Mouse (Mus musculus): ENCODE measurements around the gene Ldhd.

Gene Ldhd

DNA sequence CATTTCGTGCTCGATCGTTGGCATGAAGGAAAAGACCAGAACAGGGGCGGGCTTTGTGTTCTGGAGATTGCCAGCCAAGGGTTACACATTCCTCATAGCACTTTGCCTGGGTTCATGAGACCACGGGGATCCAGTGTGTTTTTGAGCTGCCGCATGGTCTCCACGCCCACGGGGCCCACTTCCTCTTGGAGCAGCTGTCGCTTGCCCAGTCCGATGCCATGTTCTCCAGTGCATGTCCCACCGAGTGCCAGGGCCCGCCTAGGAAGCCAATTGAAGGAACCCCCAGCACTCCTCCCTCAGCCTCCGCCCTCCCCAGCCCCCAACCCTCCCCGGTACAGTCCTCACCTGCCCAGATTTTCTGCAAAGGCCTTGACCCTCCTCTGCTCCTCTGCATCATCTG is 3.2 kb downstream of the Ldhd start:
- no peak for DNase-seq

DNA sequence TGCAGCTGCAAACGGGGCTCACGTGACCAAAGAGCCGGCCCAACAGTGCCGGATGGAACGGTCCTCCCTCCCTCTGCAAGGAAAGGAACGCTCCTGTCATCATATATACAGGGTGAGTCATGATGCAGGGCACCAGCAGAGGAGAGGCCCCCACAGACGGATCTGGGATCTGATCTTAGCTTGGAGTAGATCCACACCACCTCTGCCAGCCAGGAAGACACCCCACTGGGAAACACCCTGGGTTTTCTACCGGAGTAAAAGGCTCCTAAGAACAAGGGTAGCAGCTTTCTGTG is 3.7 kb downstream of the Ldhd start:
- DNase-seq, result peak; percentile 40

DNA sequence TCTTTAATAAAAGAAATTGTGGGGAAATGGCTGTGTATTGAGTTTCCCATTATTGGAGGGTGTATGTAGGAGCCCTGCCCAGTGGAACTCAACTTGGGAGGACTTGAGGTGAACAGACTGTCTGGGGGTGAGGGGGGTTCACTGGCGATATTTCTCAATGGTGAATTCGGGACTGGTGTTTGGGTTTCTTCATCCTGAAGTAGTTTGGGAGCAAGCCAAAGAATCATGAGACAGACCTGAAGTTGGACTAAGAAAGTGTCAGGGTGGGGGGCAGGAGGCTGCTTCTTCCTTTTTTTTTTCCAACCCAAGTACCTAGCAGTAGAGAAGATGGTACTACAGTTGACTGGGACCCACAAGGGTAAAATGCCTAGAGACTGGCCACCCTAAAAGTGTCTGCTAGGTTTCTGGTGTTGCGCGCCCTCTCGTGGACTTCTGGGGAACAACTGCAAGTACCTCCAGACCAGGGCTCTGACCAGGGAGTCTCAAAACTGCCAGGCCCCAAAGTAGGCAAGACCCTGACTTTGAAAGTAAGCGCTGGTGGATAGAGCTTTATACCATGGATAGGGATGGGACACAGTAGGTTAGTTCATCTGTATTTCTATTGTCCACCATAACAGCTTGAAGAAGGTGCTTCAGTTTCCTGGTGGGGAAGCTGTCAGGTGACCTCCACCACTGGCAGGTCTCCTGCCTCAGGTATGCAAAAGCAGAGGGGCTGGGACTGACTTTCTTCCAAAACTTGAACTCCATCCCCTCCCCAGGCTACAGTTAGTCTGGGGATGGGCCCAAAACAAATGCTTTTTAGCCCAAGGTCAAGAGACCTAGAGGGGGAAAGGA is 4.3 kb downstream of the Ldhd start:
- DNase-seq, result peak; percentile 84

DNA sequence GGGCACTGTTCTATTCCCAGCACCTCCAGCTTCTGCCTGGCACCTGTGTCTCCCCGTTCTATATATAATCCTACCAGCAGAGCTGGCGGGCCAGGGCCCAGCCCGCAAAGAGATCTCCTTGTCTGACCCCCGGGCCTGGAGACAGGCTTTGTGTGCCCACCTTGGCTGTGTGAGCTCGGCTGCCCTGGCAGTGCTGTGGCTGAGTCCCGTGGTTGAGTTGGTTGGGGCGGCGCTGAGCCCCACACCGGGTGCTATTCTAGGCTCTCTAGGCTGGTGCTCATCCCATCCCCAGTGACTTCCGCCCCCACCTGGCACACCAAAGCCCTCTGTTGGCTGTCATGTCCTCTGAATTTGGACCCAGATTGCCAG is 5.3 kb downstream of the Ldhd start:
- DNase-seq, result peak; percentile 55

DNA sequence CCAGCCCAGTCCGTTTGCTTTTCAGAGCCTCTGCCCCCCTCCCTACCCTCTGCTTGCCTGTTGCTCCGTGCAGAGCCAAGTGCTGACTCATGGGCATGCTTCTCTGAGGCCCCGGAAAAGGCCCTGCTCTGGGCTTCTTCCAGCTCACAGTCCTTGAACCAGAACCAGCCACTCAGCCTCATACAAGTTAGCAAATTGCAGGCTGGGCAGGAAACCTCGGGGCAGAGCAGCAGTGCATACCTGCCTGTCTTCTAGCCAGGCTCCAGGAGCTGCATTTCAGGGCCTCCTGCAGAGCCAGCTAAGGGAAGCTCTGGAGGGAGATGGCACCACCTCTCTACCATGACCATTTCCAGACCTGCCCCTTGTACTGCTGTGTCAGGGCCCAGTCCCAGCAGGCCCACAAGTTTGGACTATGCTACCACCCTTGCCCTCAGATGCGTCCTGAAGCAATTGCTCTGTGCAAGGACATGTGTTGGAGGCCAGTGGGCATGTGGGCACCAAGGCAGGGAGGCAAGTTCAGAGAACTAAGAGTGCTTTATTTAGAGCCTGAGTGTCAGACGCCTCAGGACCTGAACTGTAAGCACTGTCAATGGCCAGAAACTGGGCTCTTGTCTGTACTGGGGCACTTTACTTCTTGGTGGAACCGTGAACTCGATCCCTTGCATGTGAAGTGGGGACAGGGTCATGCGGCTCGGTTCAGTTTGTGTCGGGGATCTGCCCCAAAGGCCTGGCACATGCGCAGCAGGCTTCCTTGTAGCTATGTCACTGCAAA is 5.9 kb downstream of the Ldhd start:
- peak; percentile 82 for DNase-seq

DNA sequence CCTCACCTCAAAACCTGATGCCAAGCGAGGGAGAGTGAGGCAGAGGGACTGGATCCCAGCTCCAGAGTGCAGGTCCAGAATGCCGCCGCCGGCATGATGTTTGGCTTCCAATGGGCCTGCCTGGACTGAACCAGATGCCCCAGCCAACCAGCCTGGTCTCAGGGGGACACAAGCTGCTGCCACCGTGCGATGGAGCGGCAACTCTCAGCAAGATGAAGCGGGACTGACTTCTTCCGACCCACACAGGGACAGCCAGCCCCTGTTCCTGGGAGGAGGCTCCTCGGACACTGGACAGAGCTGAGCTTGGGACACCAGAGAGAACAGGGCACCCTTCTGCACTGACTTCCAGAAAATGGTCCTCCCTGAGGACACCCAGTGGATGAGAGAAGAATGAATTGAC is 7.6 kb downstream of the Ldhd start:
- DNase-seq, result no peak

DNA sequence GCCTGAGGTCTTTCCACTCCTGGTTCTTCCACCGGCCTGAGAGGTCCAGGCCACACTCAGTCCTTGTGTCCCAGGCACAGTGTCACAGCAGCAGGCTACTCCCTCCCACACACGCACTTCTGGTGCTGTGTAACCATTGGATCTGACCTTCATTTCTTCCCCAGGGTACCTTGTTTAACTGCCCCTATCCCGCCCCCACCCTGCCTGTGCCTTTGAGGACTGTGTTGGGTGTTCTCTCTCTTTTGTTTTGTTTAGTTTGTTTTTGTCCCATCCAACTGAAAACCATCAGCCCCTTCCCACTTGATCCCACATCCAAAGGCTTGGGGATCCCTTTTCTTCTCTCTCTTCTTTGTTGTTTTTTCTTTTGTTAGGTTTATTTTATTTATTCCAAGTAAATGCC is 8.1 kb downstream of the Ldhd start:
- DNase-seq, result no peak

DNA sequence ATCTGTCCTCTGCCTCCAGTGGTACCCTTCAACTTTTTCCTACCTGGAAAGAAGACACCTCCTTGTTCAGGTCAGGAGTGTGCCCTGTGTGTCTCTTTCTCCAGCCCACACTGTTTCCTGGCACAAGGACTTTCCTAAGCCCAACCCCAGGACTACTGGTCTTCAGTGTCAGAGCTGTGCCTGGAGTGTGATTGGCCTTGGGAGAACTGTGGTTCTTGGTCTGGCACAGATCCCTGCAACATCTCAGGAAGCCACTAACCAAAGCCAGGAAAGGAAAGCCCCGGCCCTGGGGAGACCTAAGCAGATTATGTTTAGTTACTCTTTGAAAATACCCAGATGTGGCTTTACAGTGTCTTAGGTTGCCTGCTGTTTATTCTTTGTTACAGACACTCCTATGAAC is 10.2 kb downstream of the Ldhd start:
- DNase-seq, result no peak

DNA sequence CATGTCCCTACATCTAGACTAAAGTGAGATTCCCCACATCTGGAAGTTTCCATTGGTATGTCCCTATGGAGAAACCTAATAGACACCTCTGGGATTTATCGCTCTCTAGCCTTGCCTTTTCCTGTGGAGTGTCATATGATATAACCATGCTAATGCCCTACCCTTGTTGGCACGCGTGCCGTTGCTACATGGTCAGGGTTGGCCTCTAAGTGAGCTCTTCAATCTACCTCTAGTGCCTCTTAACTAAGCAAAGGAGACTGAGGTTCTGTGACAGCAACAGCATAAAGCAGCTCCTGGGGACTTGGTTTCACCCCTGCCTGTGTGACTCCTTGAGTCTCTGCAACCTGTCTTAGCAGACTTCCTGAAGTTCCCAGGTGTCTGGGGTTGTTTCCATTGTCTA is 11.9 kb downstream of the Ldhd start:
- no peak for DNase-seq

DNA sequence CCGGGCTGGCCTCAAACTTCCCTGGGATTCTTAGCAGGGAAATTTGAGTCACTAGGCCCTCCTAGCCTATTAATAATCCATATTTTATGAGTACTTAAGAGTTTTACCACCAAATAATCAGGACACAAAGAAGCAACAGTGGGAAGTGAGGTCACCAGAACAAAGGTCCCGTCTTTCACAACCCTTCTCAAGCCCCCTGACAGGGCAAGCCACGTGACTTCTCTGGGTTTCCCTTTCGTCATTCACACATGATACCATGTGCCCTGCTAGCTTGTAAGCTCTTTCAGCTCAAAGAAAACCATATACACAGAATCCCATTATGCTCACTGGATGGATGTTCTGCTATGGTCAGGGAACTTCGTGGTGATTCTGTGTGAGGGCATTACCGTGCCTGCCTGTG is 12.4 kb downstream of the Ldhd start:
- DNase-seq, result no peak

DNA sequence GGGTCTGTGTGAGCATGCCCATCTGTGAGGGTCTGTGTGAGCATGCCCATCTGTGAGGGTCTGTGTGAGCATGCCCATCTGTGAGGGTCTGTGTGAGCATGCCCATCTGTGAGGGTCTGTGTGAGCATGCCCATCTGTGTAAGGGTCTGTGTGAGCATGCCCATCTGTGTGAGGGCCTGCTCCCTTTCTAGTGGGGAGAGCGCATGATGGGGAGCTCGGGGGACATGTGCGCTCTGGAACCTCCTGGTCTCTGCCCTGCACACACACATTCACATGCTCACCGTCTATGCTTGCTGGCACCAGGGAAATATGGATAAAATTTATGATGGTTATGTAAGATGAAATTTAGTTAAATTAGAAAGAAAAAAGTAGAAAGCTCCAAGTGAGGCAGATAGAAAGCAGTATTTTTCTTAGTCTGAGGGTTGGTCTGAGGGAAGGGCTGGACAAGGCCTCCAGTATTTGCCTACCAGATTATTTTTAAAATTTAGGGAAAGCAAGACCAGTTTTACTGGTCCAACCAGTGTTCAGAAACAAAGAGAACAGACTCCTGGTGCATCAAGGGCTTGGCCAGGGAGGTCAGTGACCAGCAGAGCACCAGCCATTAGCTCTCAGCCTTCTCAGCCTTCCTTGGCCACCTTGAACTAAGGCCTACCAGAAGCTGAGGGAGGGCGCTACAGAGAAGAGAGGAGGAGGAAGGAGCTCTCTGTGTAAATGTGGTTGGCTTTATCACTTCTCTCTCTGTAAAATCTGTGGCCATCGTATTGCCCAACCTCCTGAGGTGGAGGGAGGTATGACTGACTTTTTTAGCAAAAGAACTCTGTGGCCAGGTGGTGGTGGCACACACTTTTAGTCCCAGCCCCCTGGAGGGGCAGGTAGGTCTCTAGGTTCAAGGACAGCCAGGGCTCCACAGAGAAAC is 15.1 kb downstream of the Ldhd start:
- DNase-seq, result no peak

DNA sequence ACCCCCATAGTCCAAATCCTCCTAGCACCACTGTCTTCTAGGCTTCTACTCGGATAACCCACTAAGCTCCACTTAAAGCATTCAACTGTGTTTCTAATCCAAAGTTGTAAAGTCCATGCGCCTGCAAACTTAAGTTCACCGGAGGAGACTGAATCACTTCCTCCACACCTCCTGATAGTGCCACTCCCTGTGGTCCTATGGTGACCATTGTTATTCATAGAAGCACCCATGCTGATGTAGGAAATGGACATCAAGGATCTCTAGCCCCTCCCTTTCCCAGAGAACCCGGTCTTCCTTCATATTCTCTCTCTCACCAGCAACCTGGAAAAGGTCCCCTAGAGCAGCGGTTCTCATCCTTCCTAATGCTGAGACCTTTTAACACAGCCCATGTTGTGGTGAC is 17.0 kb downstream of the Ldhd start:
- no peak for DNase-seq

DNA sequence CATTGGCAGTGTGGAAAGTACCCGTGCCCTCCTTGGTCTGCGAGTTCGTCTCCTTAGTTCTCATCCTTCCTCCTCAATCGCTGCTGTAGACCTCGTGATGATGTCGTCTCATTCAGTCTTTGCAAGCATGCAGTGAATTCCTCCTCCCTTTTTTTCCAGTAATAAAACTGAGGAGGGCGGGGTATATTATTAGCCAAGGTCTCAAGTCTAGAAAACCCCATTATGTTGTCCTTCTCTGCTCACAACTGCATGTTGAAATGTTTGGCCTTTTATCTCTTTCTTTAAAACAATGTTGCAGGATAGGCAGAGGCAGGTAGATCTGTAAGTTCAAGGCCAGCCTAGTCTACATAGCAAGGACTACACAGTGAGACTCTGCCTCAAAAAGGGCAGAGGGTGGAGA is 22.8 kb downstream of the Ldhd start:
- no peak for DNase-seq

DNA sequence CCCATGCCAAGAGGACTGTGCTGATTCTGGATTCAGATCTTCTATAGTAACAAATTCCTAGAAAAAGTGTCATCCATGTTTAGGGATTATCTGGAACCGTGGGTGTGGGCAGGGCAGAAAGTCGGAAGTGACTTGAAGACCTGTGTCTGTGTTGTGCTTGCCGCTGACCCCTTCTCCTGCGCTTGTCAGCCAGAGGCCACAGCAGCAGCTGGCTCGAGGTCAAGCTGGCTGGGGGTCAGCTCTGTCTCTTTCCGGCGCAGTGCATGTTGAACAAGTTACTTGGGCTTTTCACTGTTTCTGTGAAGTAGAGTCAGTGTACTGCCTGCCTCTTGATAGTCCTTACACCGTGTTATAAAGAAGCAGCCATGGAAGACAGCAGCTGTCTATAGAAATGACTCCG is 23.2 kb downstream of the Ldhd start:
- no peak for DNase-seq

DNA sequence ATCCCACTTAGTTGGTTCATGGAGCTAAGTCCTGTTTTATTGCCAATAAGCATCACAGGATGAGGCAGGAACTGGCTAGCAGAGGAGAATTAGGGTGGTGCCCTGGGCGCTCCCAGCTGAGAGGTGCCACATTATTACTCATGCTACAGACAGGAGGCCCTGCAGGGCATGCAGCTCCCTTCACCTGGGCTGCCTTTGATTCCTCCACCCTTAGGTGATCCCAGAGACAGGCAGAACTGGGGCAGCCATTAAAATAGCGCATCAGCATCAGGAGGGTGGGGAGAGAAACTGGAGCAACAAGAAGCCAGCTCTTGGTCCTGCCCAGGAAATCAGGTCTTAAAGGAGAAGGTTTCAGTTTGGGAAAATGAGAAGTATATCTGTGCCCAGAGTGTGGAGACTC is 25.2 kb downstream of the Ldhd start:
- no peak for DNase-seq

DNA sequence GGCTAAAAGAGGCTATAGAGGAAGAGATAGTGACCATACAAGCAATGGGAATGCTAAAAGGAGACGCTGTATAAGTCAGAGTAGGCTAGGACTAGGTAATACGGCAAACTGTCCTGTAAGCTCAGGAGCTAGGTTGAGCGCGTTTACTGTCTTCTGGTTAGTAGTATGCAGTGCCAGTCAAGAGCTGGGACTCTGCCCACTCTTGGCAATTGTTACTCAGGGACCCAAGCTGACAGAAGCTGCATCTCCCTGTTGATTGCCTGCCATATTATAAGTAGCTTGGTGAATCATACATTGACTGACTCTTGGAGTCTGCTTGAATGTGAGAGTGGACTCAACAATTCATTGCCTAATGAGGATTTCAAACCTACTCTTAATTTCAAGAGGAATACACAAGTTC is 28.1 kb downstream of the Ldhd start:
- peak; percentile 79 for DNase-seq

DNA sequence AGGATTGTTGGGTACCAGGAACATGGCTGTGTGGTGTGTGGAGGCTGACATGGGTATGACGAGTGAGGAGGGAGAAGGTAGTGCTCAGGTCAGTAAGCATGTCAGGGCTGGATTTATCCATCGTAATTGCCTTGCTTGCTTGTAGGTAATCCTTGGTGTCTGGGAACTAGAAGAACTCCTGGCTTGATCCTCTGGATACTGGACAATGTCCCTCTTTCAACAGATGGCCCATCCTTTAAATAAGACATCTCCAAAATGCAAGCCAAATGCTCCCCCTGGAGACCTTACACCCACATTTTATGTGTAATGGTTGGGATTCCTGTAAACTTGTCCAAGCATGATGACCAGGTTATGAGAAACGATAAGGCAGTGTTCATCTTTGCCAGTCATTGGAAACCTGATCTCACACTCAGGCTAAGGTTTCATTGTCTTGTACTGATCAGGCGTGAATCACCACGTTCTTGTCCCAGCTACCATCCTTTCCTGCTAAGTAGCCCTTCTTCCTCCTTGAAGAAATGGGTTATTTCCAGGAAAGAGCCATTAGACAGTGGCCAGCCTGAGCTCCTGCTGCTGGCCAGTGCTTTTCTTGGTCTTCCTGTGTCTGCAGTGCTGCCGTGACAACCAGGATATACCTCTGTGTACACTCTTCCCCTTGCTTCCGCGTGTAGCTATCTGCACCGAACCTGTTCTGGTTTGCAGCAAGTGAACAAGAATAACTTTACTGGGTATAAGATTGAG is 30.3 kb downstream of the Ldhd start:
- DNase-seq, result peak; percentile 67

DNA sequence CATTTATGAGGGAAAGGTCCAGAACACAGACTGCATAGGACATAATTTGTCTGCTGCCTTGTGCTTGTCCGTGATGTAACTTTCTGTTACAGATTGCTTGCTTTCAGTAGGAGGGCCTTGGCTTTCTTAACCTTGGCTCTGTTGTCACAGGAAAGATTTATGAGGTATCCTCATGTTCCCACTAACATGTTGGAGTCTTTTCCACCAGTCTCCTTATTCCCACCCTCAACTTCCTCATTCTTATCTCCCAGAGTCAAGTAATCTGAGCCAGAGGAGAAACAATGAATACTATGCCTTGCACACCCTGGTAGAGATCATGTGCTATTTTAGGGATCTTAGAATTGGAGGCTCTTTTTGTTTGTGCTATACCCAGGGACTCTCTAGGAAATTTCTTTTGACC is 32.9 kb downstream of the Ldhd start:
- DNase-seq, result no peak

DNA sequence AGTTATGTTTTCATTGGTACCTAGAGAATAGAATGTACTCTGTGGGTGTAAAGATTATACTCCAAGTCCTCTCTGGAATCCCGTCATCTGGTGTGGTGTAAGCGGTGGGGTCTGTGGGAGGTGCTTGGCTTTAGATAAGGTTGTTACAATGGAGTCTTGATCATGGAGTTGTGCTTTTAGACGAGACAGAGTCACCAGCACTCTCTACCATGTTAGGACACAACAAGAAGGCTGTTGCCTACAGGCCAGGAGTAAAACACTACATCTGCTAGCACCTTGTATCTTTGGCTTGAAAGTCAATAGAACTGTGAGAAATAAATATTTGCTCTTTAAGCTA is 33.7 kb downstream of the Ldhd start:
- DNase-seq, result no peak

DNA sequence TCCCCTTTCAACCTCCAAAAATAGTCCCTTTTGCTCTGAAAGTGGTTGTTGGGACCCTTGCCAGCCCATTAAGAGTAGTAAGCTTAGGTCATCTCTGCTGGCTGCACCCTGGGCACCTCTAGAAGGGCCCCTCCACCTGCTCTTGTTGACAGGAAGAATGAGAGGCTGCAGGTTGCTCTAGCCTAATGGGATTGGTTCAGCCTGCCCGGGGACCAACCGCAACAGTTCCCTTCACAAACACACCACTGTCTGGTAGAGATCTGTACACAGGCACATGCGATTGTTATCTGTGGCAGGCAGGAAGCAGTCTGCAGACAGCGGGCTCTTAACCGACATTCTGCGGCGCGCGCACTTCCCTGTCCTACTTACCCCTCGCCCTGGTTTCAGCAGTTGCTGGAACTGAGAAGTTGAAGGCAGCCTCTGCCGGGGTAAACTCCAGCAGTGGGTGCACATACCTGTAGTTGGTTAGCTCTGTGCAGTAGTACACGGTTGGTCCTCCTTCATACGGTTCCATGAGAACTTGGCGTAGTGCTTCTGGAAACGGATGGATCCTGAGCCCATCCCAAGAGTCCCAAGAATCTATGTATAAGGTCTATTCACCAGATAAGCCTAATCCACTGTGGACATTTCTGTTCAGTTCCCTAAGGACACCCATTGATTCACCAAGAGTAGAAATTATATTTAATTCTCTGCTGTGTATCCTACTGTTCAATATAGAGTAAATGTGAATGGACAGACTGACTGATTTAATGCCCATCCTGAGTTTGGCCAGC is 34.3 kb downstream of the Ldhd start:
- DNase-seq, result no peak

DNA sequence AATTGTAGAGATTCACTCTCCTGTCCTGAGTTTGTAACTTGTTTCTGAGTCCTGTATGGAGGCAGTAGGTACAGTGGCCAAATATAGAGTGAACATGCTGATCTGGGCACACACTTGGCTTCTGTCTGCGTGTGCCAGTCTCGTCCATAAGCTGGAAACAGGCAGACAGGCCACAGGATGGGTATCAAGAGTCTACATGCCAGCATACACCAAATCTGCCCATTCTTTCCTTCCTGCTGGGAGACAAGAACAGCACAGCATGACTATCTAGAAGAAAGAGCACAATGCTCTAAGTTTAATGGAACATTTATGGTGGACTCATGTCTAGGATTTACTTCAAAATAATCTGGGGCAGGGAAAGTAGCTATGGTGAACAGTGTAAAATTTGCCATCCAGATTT is 35.2 kb downstream of the Ldhd start:
- DNase-seq, result peak; percentile 45

Data from cerebellum, adult 9-10 months (tissue).